Mouse (Mus musculus) T-helper 17 cell (primary cell): ENCODE data around the gene Kcnj12.

Experiments
- in situ Hi-C, 2 experiments: fragments of 300-600 bp; cut with MboI, MseI; formaldehyde crosslinking; loops; 1 replicate in 1 of 2; 2 replicates in 1 of 2; pipeline ENCODE4 v1.15.1; 2025; ENCODE audit warnings: high pct_unique_total_duplicates in 2 of 2

Gene Kcnj12

GRCm38 (mm10) chr11:61023416-61024200 lies 1.2 kb downstream of the Kcnj12 start:
- in situ Hi-C loops = loop anchor here in 1 of 2 experiments (25.0 kb wide), 1 partner anchor 411 kb away; no protein-coding TSS in a partner anchor

- in situ Hi-C loops = loop anchor here in 1 of 2 experiments (25.0 kb wide), 1 partner anchor 412 kb away; no protein-coding TSS in a partner anchor
Observed at GRCm38 (mm10) chr11:61024388-61024787, 2.0 kb downstream of the Kcnj12 start.

DNA sequence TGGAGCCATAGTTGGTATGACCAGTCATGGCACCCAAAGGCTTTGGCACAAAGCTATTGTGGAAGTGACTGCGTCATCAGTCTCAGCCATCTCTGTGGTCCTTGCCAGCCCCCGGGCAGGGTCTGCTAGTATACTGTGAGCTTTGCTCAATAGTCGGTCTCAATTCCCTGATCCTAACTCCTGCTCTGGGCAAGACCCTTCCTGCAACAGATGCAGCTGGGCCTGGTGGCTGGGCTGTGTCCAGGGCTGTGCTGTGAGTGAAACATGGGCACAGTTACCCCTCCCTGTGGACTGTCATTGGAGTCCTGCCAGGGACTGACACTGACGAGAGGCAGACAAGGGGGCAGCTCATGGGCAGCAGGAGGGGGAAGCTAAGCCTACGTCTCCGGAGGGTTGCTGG lies 2.6 kb downstream of the Kcnj12 start:
- in situ Hi-C loops = loop anchor here in 1 of 2 experiments (25.0 kb wide), 1 partner anchor 413 kb away; no protein-coding TSS in a partner anchor

GRCm38 (mm10) chr11:61025594-61025993 lies 3.2 kb downstream of the Kcnj12 start:
- in situ Hi-C loops = no loop called here

- in situ Hi-C loops = no loop called here
Observed at GRCm38 (mm10) chr11:61026381-61026780, 4.0 kb downstream of the Kcnj12 start.

GRCm38 (mm10) chr11:61027160-61027559 lies 4.8 kb downstream of the Kcnj12 start:
- in situ Hi-C loops = no loop called here

- in situ Hi-C loops = no loop called here
Observed at GRCm38 (mm10) chr11:61028211-61028950, 6.0 kb downstream of the Kcnj12 start.

DNA sequence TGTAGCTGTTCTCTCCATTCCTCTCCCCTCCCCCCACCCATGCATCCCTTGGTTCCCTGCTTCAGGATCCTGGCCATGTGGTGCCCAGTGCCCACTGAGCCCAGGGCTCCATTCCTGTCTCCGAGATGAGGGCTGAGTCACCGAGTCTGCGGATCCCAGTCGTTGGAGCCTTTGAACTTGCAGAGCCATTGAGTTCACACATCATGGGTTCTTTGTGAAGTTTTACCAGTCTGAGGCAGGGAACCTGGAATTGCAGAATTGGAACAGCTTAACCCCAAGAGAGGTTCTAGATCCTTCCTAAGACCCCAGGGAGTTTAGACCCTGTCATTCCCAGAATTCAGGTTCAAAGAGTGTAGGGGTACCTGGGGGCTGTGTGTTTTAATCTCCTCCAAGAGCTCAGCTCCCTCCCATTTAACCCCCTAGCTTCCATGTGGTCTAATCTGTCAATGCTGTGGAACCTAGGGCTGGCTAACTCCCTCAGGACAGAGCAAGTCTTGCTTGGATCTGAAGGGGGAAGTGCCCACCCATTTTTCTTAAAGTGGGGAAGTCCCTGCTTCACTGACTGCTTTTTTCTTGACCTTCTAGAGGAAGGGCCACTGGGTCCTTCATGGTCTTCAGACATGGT lies 6.9 kb downstream of the Kcnj12 start:
- in situ Hi-C loops = no loop called here

DNA sequence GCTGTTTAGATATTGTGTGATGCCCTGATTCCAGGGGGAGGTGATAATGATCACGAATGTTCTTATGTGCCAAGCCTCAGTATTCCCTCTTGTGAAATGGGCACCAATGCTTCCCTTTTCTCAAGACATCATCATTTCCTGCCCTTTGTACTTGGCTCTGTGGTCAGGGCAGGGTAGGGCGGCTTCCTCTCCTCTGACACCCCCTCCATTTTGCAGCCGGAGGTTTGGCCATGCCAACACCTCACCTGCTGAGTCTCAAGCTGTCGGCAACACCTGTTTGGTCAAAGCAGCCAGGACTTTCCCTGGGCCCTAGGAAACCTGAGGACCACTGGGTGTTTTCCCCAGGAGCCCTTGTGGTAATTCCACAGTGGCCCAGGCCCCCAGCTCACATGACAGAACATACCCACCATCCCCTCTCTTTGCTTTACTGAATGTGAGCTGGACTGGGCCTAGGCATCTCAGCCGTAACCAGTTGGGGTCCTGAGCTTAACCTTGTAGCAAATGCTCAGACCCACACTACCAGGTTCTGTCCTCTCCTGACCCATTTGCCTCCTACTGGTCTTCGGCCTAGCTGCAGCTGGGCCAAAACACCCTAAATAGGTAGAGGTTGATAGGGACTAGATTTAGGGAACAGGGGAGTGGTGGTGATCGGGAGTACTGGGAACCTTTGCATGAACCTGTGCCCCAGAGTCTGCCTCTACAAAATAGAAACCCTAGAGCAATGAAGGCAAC lies 7.7 kb downstream of the Kcnj12 start:
- in situ Hi-C loops = no loop called here

- in situ Hi-C loops = no loop called here
Observed at GRCm38 (mm10) chr11:61031137-61031536, 8.8 kb downstream of the Kcnj12 start.

DNA sequence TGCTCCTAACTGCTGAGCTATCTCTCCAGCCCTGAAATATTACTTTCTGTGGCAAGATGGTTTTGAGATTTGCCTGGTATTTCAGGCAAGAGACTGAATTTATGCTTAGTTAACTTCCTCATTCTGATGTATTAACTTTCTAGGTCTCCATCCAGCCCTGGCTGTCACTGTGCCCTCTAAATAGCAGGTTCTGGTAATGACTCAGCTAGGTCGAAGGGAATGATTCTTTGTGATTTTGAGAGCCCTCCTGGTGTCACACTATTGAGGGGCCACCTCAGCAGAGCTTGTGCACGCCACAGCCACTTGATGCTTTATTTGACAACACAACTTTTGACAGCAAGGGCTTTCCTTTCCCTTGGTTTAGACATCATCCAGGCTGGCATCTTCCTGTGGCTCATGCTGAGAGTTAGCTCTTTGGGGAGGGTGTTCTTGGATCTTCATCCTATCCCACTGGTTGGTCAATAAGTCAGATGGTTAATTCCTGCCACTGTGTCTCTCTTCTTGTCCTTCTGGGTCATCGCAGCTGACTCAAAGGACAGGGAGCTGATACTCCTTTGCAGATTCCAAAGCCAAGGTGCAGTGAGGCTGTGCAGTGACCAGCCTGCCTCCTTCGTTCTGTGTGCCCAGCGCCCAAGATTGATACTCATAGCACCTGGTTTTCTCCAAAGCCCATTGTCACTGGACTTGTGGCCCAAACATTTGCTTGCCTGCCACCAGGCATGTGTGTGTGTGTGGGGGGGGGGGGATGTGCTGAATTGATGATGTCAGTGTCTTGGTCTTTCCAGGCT lies 9.5 kb downstream of the Kcnj12 start:
- in situ Hi-C loops = no loop called here

DNA sequence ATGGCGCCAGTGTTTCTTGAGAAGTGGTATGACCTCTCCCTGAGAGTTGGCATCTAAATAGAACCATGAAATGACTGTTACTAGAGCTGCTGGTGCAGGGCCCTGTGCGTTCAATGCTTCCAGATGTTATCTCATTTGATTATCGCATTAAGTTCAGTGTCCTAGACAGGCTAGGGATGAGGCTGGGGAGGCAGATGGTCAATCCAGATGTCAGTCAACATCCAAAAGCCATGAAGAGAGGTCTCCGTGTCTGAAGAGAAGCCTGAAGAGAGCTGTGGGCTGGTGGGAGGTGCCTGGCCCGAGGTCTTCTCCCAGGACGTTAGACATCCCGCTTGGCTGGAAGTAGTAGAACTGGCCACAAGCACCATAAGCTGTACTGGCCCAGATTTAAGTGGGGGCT lies 10.1 kb downstream of the Kcnj12 start:
- in situ Hi-C loops = no loop called here

- in situ Hi-C loops = no loop called here
Observed at GRCm38 (mm10) chr11:61033160-61033559, 10.8 kb downstream of the Kcnj12 start.

GRCm38 (mm10) chr11:61036639-61037038 lies 14.3 kb downstream of the Kcnj12 start:
- in situ Hi-C loops = no loop called here

DNA sequence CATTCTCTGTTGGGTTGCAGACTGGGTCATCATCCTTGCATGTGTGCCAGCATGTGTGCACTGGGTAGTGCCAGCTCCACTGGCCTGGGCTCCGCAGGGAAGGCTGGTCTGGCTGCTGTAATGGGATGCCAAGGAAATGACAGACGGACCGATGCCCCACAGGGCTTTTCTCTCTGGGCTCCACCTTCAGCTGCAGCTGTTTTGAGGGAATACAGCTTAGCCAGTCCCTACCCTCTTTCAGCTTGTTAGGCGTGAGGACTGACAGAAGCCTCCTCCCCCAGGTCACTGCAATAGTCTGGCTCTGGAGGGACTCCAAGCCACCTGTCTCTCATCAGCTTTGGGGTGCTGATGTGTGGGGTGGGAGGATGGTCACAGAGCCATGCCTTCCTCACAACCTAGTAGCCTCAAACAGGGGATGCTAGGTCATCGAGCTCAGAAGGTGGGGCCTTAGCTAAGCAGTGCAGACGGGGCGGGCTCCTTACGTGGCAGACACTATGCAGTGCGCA lies 16.0 kb downstream of the Kcnj12 start:
- in situ Hi-C loops = no loop called here

GRCm38 (mm10) chr11:61040856-61041652 lies 18.7 kb downstream of the Kcnj12 start:
- in situ Hi-C loops = no loop called here

GRCm38 (mm10) chr11:61042593-61042992 lies 20.2 kb downstream of the Kcnj12 start:
- in situ Hi-C loops = no loop called here

DNA sequence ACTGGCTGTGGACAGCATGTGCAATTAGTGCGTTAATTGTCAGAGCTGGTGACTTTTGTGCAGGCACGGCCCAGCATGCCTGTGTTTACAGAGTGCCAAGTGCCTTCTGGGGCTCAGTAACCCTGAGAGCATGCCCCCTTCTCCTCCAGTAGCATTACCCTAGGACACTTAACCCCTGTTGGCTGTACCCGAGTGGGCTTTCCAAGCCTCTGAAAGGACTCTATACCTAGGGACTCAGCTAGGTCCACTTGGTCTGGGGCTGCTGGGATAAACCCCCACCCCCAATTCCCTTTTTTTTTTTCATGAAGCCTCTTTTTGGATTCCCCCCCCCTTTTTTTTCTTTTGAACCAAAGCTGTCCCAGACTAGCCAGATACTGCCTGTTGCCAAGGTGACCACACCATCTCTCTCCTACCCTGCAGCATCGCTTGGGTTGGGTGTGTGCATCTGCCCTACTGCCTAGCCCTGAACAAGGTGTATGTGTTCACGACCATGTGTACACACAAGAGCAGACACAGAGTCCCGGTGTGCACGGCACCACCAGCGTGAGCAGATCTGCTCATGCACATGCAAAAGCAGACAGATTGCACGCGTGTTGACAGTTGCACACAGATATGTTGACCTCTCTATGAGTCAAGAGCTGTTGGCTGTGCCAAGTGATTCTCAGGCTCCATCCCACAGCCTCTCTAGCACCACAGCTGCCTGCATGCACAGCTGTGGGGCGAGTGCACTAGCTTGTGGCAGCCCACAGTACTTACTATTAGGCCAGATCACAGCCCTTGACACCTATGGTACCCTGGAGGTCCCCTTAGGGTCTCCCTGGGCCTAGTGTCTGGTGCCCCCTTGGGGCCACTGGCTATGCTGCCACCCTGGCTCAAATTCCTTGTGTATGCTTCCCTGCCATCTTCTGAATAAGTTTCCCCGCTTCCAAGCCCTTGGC lies 21.0 kb downstream of the Kcnj12 start:
- in situ Hi-C loops = no loop called here

- in situ Hi-C loops = no loop called here
Observed at GRCm38 (mm10) chr11:61044741-61045140, 22.4 kb downstream of the Kcnj12 start.
